9 mouse cellular contexts compared by ENCODE assay signal in the genomic region with DNA sequence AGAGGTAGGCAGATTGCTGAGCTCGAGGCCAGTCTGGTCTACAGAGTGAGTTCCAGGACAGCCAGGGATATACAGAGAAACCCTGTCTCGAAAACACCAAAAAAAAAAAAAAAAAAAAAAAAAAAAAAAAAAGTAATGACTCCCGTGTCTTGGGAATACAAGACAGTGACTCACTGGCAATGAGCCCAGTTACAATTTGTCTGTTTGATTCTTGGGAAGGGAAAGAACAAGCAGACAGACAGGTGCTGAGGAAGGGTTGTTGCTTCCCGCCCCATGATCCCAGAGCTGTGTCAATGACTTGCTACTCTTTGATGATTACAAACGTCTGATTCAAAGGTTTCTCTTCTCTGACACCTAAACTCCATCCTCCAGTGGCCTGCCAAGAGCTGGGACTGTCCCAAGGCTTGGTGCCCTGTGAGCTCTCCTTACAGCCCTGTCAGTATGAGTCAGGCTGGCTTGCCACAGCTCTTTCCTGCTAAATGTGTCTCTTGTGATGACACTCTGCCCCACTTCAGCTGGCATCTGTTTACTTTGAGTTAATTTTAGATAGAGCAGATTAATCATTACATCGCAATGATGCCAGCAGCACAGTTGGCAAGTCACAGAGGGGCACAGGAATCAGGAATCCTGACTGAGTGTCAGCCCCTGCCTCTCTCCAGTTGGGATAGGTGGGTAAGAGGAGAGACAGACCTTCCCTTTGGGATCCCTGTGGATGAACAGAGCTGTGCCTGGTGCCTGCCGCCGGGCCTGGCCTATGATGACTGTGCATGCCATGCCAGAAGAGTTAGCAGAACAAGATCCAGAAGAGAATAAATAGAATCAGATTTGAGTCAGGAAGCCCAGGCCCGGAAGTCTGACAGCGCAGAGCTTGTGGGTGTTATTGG. TPM values are rescaled to one million over a fixed set of nuclear protein-coding genes. Genes with fewer than 3 reads are reported as not detected.
DNase-seq lines count a peak whose midpoint lies in the region; ATAC-seq and TF ChIP-seq lines count a peak whose summit lies in the region.
"Had no signal": no experiment of that assay in that cellular context is flagged by ENCODE, and none has a peak within 500 bp of the region (broad histone marks: within the 10 kb centered on the region; RNA-seq: fewer than 3 reads in every experiment).

No protein-coding gene starts in this region.

- no peaks in the 10 kb centered on the region for H3K4me1 ChIP-seq in limb, embryonic 14.5 days (ENCODE audit: control insufficient read depth, insufficient read depth, low read length)
- peaks cover 2% of the 10 kb centered on the region; the same call in 1 of the 2 replicates for H3K4me1 ChIP-seq in limb, embryonic 10.5 days
- 0 out of 2 replicates have a peak, but pooled peaks cover 5% of the 10 kb centered on the region for H3K4me1 ChIP-seq in kidney, embryonic 16.5 days (ENCODE audit: insufficient read depth, low read length)
- peaks cover 11% of the 10 kb centered on the region for H3K4me1 ChIP-seq in small intestine, adult 2 months (ENCODE audit: control insufficient read depth, insufficient read depth, insufficient read length, low read length)
- H3K4me1 ChIP-seq: neural tube, embryonic 12.5 days had no signal

- no peak overlapping the region for H3K4me2 ChIP-seq in limb, embryonic 14.5 days (replicated peaks; ENCODE audit: low read depth, low read length, severe bottlenecking)
- no peak overlapping the region for H3K4me2 ChIP-seq in kidney, embryonic 16.5 days (replicated peaks; ENCODE audit: low read depth, low read length)
- H3K4me2 ChIP-seq: neural tube, embryonic 12.5 days had no signal

- H3K9ac ChIP-seq in limb, embryonic 14.5 days (ENCODE audit: low read depth, low read length, severe bottlenecking): no peak overlapping the region
- no peak overlapping the region for H3K9ac ChIP-seq in kidney, embryonic 16.5 days (replicated peaks; ENCODE audit: low read length)
- H3K9ac ChIP-seq: neural tube, embryonic 12.5 days had no signal

- no peak for ATAC-seq in limb, embryonic 14.5 days (ENCODE audit: low FRiP score, low read depth)
- ATAC-seq in kidney, embryonic 16.5 days (ENCODE audit: low FRiP score, low TSS enrichment): peak; percentile 83

- H3K9me3 ChIP-seq in limb, embryonic 14.5 days (ENCODE audit: control insufficient read depth, low read length): no peaks in the 10 kb centered on the region
- no peaks in the 10 kb centered on the region for H3K9me3 ChIP-seq in limb, embryonic 10.5 days (replicated peaks)
- H3K9me3 ChIP-seq in kidney, embryonic 16.5 days (ENCODE audit: low read length): no peaks in the 10 kb centered on the region
- H3K9me3 ChIP-seq: neural tube, embryonic 12.5 days had no signal

- WGBS in limb, embryonic 14.5 days: 64% methylated on average over 10 of the region's 10 CpGs
- WGBS in limb, embryonic 10.5 days: 70% methylated on average over 10 of the region's 10 CpGs
- WGBS in kidney, embryonic 16.5 days: 47% methylated on average over 10 of the region's 10 CpGs
- 19% methylated on average over 10 of the region's 10 CpGs for WGBS in small intestine, adult 2 months

- no peak overlapping the region for H3K4me3 ChIP-seq in limb, embryonic 14.5 days (replicated peaks; ENCODE audit: low read length)
- H3K4me3 ChIP-seq in limb, embryonic 10.5 days: no peak overlapping the region
- H3K4me3 ChIP-seq in kidney, embryonic 16.5 days (ENCODE audit: low read length): no peak overlapping the region
- no peak overlapping the region for H3K4me3 ChIP-seq in small intestine, adult 2 months (ENCODE audit: low read depth, low read length)
- H3K4me3 ChIP-seq: neural tube, embryonic 12.5 days had no signal

- no peak overlapping the region for H3K27ac ChIP-seq in limb, embryonic 14.5 days (replicated peaks; ENCODE audit: low read depth, low read length)
- H3K27ac ChIP-seq in limb, embryonic 10.5 days: no peak overlapping the region
- 0 out of 2 replicates have a peak overlapping the region, but pooled peaks have one; percentile 7 for H3K27ac ChIP-seq in kidney, embryonic 16.5 days (ENCODE audit: low read length)
- H3K27ac ChIP-seq in small intestine, adult 2 months (ENCODE audit: insufficient read depth, low read depth, low read length): peak overlapping the region; percentile 11; the same call in 1 of the 2 replicates
- H3K27ac ChIP-seq: neural tube, embryonic 12.5 days had no signal

- H3K27me3 ChIP-seq in limb, embryonic 14.5 days (ENCODE audit: control insufficient read depth, insufficient read depth, low read length): no peaks in the 10 kb centered on the region
- no peaks in the 10 kb centered on the region for H3K27me3 ChIP-seq in limb, embryonic 10.5 days (ENCODE audit: low read depth, poor library complexity, severe bottlenecking)
- H3K27me3 ChIP-seq in kidney, embryonic 16.5 days (ENCODE audit: insufficient read depth, low read length): no peaks in the 10 kb centered on the region
- H3K27me3 ChIP-seq in small intestine, adult 2 months (ENCODE audit: control insufficient read depth, insufficient read depth, low read length): no peaks in the 10 kb centered on the region
- H3K27me3 ChIP-seq: neural tube, embryonic 12.5 days had no signal

- TF ChIP-seq POLR2A in limb, embryonic 14.5 days (IDR thresholded peaks at IDR 0.05; ENCODE audit: borderline replicate concordance, extremely low read depth, insufficient read depth, insufficient read length): no peak
- no peak for TF ChIP-seq POLR2A in small intestine, adult 2 months (IDR thresholded peaks at IDR 0.05; ENCODE audit: low read depth, low read length)

- peak; percentile 32 for DNase-seq in limb, embryonic 14.5 days (ENCODE audit: low spot score)
- DNase-seq in limb, embryonic 10.5 days (ENCODE audit: low spot score): no peak
- DNase-seq in adrenal gland, adult 8-10 months: peak; percentile 74
- peak; percentile 66 for DNase-seq in fat pad, adult 2 months (ENCODE audit: extremely low read depth, low read depth, low spot score)
- no peak for DNase-seq in ovary, postnatal 14 days (ENCODE audit: low spot score)
- DNase-seq in thymus, postnatal 25 days: no peak

- no peaks in the 10 kb centered on the region for H3K36me3 ChIP-seq in limb, embryonic 14.5 days (ENCODE audit: control insufficient read depth, insufficient read depth, low read length)
- no peaks in the 10 kb centered on the region for H3K36me3 ChIP-seq in limb, embryonic 10.5 days
- H3K36me3 ChIP-seq in kidney, embryonic 16.5 days (ENCODE audit: insufficient read depth, low read length): no peaks in the 10 kb centered on the region
- H3K36me3 ChIP-seq in small intestine, adult 2 months (ENCODE audit: control insufficient read depth, insufficient read depth, low read length): no peaks in the 10 kb centered on the region
- H3K36me3 ChIP-seq: neural tube, embryonic 12.5 days had no signal

- TF ChIP-seq CTCF in small intestine, adult 2 months (IDR thresholded peaks at IDR 0.05; ENCODE audit: extremely low read depth, insufficient read length, insufficient replicate concordance, low read depth, low read length): no peak

RNA-seq across cellular contexts. Expression of gene Dhx32, which starts 11.0 kb away (rescaled TPM):
- 14.6 and 15.5 TPM in 2 replicates for polyA plus RNA-seq in limb, embryonic 14.5 days (2012; rRNA removed)
- 21.7 and 22.7 TPM in 2 replicates for polyA plus RNA-seq in limb, embryonic 14.5 days (2014; fragmentation: Nextera tagmentation; extraction: Ambion mirVana)
- polyA plus RNA-seq in limb, embryonic 10.5 days (2016; fragmentation: Nextera tagmentation; extraction: Ambion mirVana): 18.0 and 19.3 TPM in 2 replicates
- total RNA-seq in adrenal gland, adult 8-10 months (2022): 10 to 100 TPM; 57.3 to 62.8 (median 61.1) TPM
- 24.2 and 24.3 TPM in 2 replicates for polyA plus RNA-seq in kidney, embryonic 16.5 days (2015; fragmentation: Nextera tagmentation; extraction: Ambion mirVana)
- polyA plus RNA-seq in small intestine, adult 2 months (2012; rRNA removed): 16.0 and 29.8 TPM in 2 replicates

RNA-seq across cellular contexts. Expression of gene Fank1, which starts 16.8 kb away (rescaled TPM):
- 0.24 and 0.31 TPM in 2 replicates for polyA plus RNA-seq in limb, embryonic 14.5 days (2012; rRNA removed)
- 0.30 TPM in 1 of 2 replicates, not detected in the other for polyA plus RNA-seq in limb, embryonic 14.5 days (2014; fragmentation: Nextera tagmentation; extraction: Ambion mirVana)
- 0.41 TPM in 1 of 2 replicates, not detected in the other for polyA plus RNA-seq in limb, embryonic 10.5 days (2016; fragmentation: Nextera tagmentation; extraction: Ambion mirVana)
- total RNA-seq in adrenal gland, adult 8-10 months (2022): 1 to 10 TPM in 1 of 4 experiments, under 1 TPM in 2, not detected in 1; 0.20 to 1.0 (median 0.42) TPM
- polyA plus RNA-seq in kidney, embryonic 16.5 days (2015; fragmentation: Nextera tagmentation; extraction: Ambion mirVana): 0.36 and 0.50 TPM in 2 replicates
- 0.18 TPM in 1 of 2 replicates, not detected in the other for polyA plus RNA-seq in small intestine, adult 2 months (2012; rRNA removed)

Comparison
In these comparisons a context has a peak if more than half of its experiments do, and no peak if none do; other contexts are left out.
1. DNase-seq: peak in limb, embryonic 14.5 days (single experiment), adrenal gland, adult 8-10 months (single experiment) and fat pad, adult 2 months (single experiment); none in limb, embryonic 10.5 days (single experiment), ovary, postnatal 14 days (single experiment) and thymus, postnatal 25 days (single experiment).
2. H3K27ac ChIP-seq: peak in kidney, embryonic 16.5 days (single experiment) and small intestine, adult 2 months (single experiment); none in limb, embryonic 14.5 days (single experiment) and limb, embryonic 10.5 days (single experiment).